Mouse (Mus musculus): ENCODE measurements around the gene Lmf1.
A peak's percentile ranks its signal among the peaks of the same experiment; 100 is the strongest.

Gene Lmf1

DNA sequence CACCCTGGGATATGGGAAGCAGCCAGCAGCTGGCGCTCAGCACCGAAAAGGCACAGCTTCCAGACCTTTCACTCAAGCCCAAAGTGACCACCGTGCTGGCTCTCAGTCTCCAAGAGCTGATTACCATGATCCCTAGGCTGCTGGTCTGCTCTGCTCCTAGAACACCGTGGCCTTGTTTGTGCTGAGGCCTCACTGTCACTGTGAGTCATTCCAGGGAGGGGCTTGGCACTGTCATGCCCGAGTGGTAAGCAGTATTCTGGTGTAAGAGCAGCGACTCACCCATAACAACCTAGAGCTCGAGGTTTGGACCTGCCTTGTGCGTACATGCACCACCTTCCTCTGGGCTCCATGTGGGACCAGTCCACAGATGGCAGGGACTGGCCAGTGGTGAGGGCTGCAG, 63.1 kb downstream of the Lmf1 start:
- DNase-seq (ENCODE audit: low read depth, low spot score) = no peak

DNA sequence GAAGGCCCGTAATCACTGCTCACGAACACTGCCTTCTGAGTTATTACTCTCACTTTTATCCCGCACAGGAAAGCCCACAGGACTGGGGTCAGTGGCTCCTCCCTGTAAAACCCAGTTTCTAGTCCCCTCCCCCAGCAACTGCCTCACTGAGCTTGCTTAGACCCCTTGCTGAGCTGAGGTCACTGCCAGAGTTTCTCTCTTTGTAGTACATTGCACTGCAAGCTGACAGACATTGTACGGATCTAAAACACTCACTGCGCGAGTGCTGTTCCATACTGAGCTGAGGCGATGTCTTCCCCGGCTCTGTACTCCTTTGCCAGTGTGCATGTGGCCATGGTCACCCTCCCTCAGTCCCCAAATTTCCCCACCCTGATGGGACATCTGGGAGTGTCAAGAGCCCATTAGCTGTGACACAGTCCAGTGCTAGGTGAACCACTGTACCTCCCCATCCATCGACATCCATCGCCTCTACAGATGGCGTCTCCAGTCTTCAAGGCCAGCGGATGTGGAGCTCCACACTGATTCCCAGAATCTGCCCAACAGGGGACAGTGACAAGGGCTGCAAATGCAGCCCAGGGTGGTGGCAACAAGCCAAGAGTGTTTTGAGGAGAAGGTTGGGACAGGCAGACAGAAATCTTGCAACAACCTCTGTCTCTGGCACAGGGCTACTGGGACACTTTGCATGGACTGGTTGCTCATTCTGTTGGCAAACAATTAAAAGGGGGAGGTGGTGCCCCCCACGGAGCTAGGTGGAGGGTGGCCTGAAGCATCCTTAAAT, 64.8 kb downstream of the Lmf1 start:
- DNase-seq (ENCODE audit: low read depth, low spot score) = no peak

DNA sequence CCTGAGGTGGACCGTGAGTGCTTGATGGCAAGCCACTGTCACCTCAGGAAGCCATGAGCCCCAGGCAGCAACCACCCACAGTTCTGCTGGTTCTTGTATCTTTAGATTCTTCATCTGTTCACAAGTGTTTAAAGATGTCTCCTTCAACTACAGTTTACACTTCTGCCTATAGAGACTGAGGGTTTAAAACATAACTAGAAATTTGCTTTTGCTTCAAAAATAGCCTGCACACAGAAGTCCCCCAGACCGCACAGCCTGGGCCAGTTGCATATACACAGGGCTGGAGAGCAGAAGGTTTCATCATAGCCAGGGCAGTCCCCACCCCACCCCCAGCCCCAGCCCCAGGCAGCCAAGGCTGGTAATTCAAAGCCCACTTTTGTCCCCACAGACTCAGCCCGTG, 65.9 kb downstream of the Lmf1 start:
- no peak for DNase-seq (ENCODE audit: low read depth, low spot score)

- DNase-seq (ENCODE audit: low read depth, low spot score) = no peak
These were observed 66.8 kb downstream of the Lmf1 start for GRCm38 (mm10) chr17:25645661-25646060.

- DNase-seq (ENCODE audit: low read depth, low spot score) = no peak
These were observed 69.0 kb downstream of the Lmf1 start for GRCm38 (mm10) chr17:25647901-25648300.

GRCm38 (mm10) chr17:25648678-25649216, 69.9 kb downstream of the Lmf1 start:
- no peak for DNase-seq (ENCODE audit: low read depth, low spot score)

GRCm38 (mm10) chr17:25650726-25651125, 71.8 kb downstream of the Lmf1 start:
- DNase-seq (ENCODE audit: low read depth, low spot score) = no peak

- DNase-seq (ENCODE audit: low read depth, low spot score) = no peak
These were observed 73.4 kb downstream of the Lmf1 start for GRCm38 (mm10) chr17:25652272-25652671.

DNA sequence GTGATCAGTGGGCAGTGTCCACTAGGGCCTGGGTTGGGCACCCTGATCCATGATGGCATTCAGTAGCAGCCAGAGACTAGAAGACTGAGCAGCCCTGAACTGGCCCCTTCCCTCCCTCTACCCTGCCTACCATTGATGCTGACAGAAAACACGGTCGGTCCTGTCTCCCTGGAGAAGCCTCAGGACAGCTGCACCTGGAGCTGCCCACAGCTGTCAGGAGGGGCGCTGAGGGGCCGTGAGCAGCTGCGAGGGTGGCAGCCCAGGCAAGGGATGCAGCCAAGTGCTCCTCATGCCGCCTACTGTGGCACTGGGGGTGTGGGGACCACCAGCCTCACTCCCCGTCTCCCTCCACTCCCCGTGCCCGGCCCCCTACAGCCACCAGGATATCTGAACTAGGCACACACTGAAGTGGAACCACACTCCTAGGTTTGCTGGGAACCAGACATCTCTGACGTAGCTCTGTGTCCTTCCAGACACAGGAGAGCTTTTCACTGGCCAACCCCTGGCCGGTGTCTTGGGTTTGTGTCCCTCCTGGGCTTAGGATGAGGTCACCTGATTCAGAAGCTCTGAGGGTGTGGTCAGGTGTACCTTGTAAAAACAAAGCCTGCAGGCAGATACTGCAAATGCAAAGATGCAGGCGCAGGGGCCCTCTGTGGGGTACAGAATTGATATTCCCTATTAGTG, 77.4 kb downstream of the Lmf1 start:
- no peak for DNase-seq (ENCODE audit: low read depth, low spot score)

GRCm38 (mm10) chr17:25656826-25657189, 77.9 kb downstream of the Lmf1 start:
- DNase-seq (ENCODE audit: low read depth, low spot score) = no peak

GRCm38 (mm10) chr17:25663213-25663835, 84.4 kb downstream of the Lmf1 start:
- no peak for DNase-seq (ENCODE audit: low read depth, low spot score)

- DNase-seq (ENCODE audit: low read depth, low spot score) = no peak
These were observed 86.6 kb downstream of the Lmf1 start for GRCm38 (mm10) chr17:25665485-25665884.

DNA sequence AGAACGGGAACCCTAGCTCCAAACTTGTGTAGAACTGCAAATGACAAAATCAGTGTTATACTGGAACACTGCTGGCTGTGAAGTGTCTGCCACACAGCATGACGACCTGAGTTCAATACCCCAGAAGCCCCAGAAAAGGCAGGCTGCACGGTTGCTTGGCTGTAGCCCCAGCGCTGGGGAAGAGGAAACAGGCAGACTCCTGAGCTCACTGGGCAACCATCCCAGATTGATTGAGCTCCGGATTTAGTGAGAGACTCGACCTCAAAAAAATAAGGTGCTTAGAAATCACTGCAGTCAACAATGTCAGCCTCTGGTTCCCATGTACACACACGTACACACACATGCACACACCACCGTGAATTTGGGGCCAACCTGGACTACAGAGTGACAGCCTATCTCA, 87.0 kb downstream of the Lmf1 start:
- DNase-seq (ENCODE audit: low read depth, low spot score) = no peak

GRCm38 (mm10) chr17:25668481-25669055, 89.7 kb downstream of the Lmf1 start:
- DNase-seq (ENCODE audit: low read depth, low spot score) = no peak

GRCm38 (mm10) chr17:25672982-25673381, 94.1 kb downstream of the Lmf1 start:
- DNase-seq (ENCODE audit: low read depth, low spot score) = no peak

GRCm38 (mm10) chr17:25677969-25678368, 99.1 kb downstream of the Lmf1 start:
- no peak for DNase-seq (ENCODE audit: low read depth, low spot score)

DNA sequence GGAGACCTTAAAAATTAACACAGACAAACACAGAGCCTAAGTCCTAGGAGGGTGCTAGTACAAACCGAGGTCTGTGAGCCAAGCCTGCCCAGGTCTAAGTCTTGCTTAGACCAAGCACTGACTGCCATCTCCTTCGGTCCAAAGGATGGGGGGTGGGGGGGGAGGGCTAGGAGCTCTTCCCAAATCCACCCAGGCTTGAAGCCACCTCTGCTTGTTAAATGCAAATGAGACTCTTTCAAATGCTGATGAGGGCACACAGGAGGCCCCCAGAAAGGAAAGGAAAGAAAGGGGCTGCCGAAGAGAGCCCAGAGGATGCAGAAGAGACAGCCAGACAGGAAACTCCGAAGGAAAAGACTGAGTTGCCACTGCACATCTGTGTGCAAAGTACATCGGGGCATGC, 100.9 kb downstream of the Lmf1 start:
- DNase-seq (ENCODE audit: low read depth, low spot score) = no peak

DNA sequence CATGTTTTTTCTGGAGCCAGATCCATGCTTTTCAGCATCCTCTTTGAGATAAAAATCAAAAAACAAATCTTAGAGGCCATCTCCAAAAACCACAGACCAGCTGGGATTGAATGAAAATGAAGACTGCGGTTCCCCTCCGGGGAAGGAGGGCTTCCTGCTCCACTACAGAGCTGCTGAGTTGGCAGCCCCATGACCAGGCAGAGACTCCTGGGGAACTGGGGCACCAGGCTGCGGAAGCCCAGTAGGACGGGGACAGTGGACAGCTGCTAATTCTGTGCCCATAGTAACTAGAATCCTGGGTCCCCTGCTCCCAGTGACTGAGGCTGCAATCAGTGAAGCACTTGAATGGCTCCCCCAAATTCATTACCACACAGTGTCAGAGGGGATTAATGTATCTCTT, 102.8 kb downstream of the Lmf1 start:
- no peak for DNase-seq (ENCODE audit: low read depth, low spot score)

GRCm38 (mm10) chr17:25686323-25686722, 107.4 kb downstream of the Lmf1 start:
- no peak for DNase-seq (ENCODE audit: low read depth, low spot score)

GRCm38 (mm10) chr17:25688922-25689321, 110.0 kb downstream of the Lmf1 start:
- no peak for DNase-seq (ENCODE audit: low read depth, low spot score)

- no peak for DNase-seq (ENCODE audit: low read depth, low spot score)
These were observed 117.4 kb downstream of the Lmf1 start for GRCm38 (mm10) chr17:25696263-25696662.

- DNase-seq (ENCODE audit: low read depth, low spot score) = peak; percentile 86
These were observed 119.6 kb downstream of the Lmf1 start for GRCm38 (mm10) chr17:25698446-25698845.
